10 mouse cellular contexts compared by ENCODE assay signal in genomic region chr7:19751070-19751383, GRCm38 (mm10). TPM values are rescaled to one million over a fixed set of nuclear protein-coding genes. Genes with fewer than 3 reads are reported as not detected.
A peak's percentile ranks its signal among the peaks of the same experiment; 100 is the strongest.
DNase-seq lines count a peak whose midpoint lies in the region; ATAC-seq and TF ChIP-seq lines count a peak whose summit lies in the region.
"Had no signal": no experiment of that assay in that cellular context is flagged by ENCODE, and none has a peak within 500 bp of the region (broad histone marks: within the 10 kb centered on the region; RNA-seq: fewer than 3 reads in every experiment).

No protein-coding gene starts in this region.

- H3K4me3 ChIP-seq in hindbrain, postnatal 0 days (ENCODE audit: low read length): no peak overlapping the region
- no peak overlapping the region for H3K4me3 ChIP-seq in hindbrain, embryonic 12.5 days
- H3K4me3 ChIP-seq in neural tube, embryonic 11.5 days (ENCODE audit: low read depth, low read length): no peak overlapping the region
- no peak overlapping the region for H3K4me3 ChIP-seq in intestine, embryonic 14.5 days (ENCODE audit: low read depth, low read length)

- WGBS in hindbrain, postnatal 0 days: 50% methylated on average over 4 of the region's 4 CpGs
- 52% methylated on average over 4 of the region's 4 CpGs for WGBS in hindbrain, embryonic 12.5 days
- WGBS in neural tube, embryonic 11.5 days: 60% methylated on average over 4 of the region's 4 CpGs
- WGBS in intestine, embryonic 14.5 days: 40% methylated on average over 4 of the region's 4 CpGs

- TF ChIP-seq CTCF in hindbrain, postnatal 0 days (IDR thresholded peaks at IDR 0.05; ENCODE audit: low read depth): no peak

- H3K9me3 ChIP-seq in hindbrain, postnatal 0 days (ENCODE audit: low read length): no peaks in the 10 kb centered on the region
- no peaks in the 10 kb centered on the region for H3K9me3 ChIP-seq in hindbrain, embryonic 12.5 days (replicated peaks)
- no peaks in the 10 kb centered on the region for H3K9me3 ChIP-seq in neural tube, embryonic 11.5 days (ENCODE audit: control insufficient read depth, low read length)
- H3K9me3 ChIP-seq in intestine, embryonic 14.5 days (ENCODE audit: control insufficient read depth, low read length): 0 out of 2 replicates have a peak, but pooled peaks cover 3% of the 10 kb centered on the region

- no peak for ATAC-seq in hindbrain, postnatal 0 days
- no peak for ATAC-seq in hindbrain, embryonic 12.5 days (ENCODE audit: low FRiP score)
- no peak for ATAC-seq in neural tube, embryonic 11.5 days (ENCODE audit: insufficient read depth, low FRiP score, low TSS enrichment)
- ATAC-seq in intestine, embryonic 14.5 days (replicated peaks; ENCODE audit: low FRiP score, low TSS enrichment, low read depth): no peak

- no peaks in the 10 kb centered on the region for H3K27me3 ChIP-seq in hindbrain, postnatal 0 days (ENCODE audit: insufficient read depth, low read length)
- H3K27me3 ChIP-seq in hindbrain, embryonic 12.5 days: no peaks in the 10 kb centered on the region
- H3K27me3 ChIP-seq in neural tube, embryonic 11.5 days (ENCODE audit: control insufficient read depth, insufficient read depth, low read length): no peaks in the 10 kb centered on the region
- H3K27me3 ChIP-seq in intestine, embryonic 14.5 days (replicated peaks; ENCODE audit: control insufficient read depth, insufficient read depth, low read length): no peaks in the 10 kb centered on the region

- peaks cover 25% of the 10 kb centered on the region for H3K4me1 ChIP-seq in hindbrain, postnatal 0 days (ENCODE audit: insufficient read depth, low read length)
- peaks cover 34% of the 10 kb centered on the region for H3K4me1 ChIP-seq in hindbrain, embryonic 12.5 days
- H3K4me1 ChIP-seq in neural tube, embryonic 11.5 days (ENCODE audit: control insufficient read depth, insufficient read depth, low read length): peaks cover 13% of the 10 kb centered on the region
- H3K4me1 ChIP-seq in intestine, embryonic 14.5 days (replicated peaks; ENCODE audit: control insufficient read depth, insufficient read depth, low read length): peaks cover 29% of the 10 kb centered on the region

- no peak overlapping the region for H3K27ac ChIP-seq in hindbrain, postnatal 0 days
- no peak overlapping the region for H3K27ac ChIP-seq in hindbrain, embryonic 12.5 days
- no peak overlapping the region for H3K27ac ChIP-seq in neural tube, embryonic 11.5 days (ENCODE audit: low read depth, low read length)
- peak overlapping the region; percentile 71; the same call in 1 of the 2 replicates for H3K27ac ChIP-seq in intestine, embryonic 14.5 days (ENCODE audit: low read depth)

- no peaks in the 10 kb centered on the region for H3K36me3 ChIP-seq in hindbrain, postnatal 0 days (ENCODE audit: insufficient read depth, low read length)
- no peaks in the 10 kb centered on the region for H3K36me3 ChIP-seq in hindbrain, embryonic 12.5 days
- H3K36me3 ChIP-seq in neural tube, embryonic 11.5 days (ENCODE audit: control insufficient read depth, insufficient read depth, low read length): no peaks in the 10 kb centered on the region
- H3K36me3 ChIP-seq in intestine, embryonic 14.5 days (ENCODE audit: control insufficient read depth, insufficient read depth, low read length): no peaks in the 10 kb centered on the region

- no peak overlapping the region for H3K9ac ChIP-seq in hindbrain, postnatal 0 days (replicated peaks; ENCODE audit: low read length)
- no peak overlapping the region for H3K9ac ChIP-seq in hindbrain, embryonic 12.5 days
- H3K9ac ChIP-seq in neural tube, embryonic 11.5 days (ENCODE audit: low read length): 0 out of 2 replicates have a peak overlapping the region, but pooled peaks have one; percentile 36
- no peak overlapping the region for H3K9ac ChIP-seq in intestine, embryonic 14.5 days (ENCODE audit: low read length)

- no peak for DNase-seq in hindbrain, postnatal 0 days (ENCODE audit: low spot score)
- DNase-seq in neural tube, embryonic 11.5 days (ENCODE audit: low spot score): no peak
- no peak for DNase-seq in neural tube, embryonic 10.5 days (ENCODE audit: extremely low spot score, low spot score)
- DNase-seq in intestine, embryonic 14.5 days (ENCODE audit: low spot score): no peak
- DNase-seq in cerebellum, adult 8-10 months: no peak
- DNase-seq in thymus, postnatal 10 days (ENCODE audit: low spot score in 2 of 2): no peak
- DNase-seq: cerebellum, postnatal 36 days had no signal

- H3K4me2 ChIP-seq in hindbrain, postnatal 0 days (ENCODE audit: low read depth, low read length): peak overlapping the region; percentile 91; the same call in 1 of the 2 replicates
- no peak overlapping the region for H3K4me2 ChIP-seq in hindbrain, embryonic 12.5 days (replicated peaks)
- H3K4me2 ChIP-seq in neural tube, embryonic 11.5 days (ENCODE audit: low read depth): no peak overlapping the region
- H3K4me2 ChIP-seq in intestine, embryonic 14.5 days (ENCODE audit: low read length): no peak overlapping the region

RNA-seq across cellular contexts. Expression of gene Nectin2, which starts 0.7 kb away (rescaled TPM):
- 68.9 and 76.5 TPM in 2 replicates for total RNA-seq in hindbrain, postnatal 0 days (2014; rRNA removed)
- 55.6 and 57.5 TPM in 2 replicates for polyA plus RNA-seq in hindbrain, postnatal 0 days (2015; fragmentation: Nextera tagmentation; extraction: Ambion mirVana)
- 60.8 and 67.1 TPM in 2 replicates for polyA plus RNA-seq in hindbrain, embryonic 12.5 days (2016; fragmentation: Nextera tagmentation; extraction: Ambion mirVana)
- 70.0 and 76.5 TPM in 2 replicates for polyA plus RNA-seq in neural tube, embryonic 11.5 days (2014; fragmentation: Nextera tagmentation; extraction: Ambion mirVana)
- 136 TPM in 2 replicates for polyA plus RNA-seq in intestine, embryonic 14.5 days (2014; fragmentation: Nextera tagmentation; extraction: Ambion mirVana)

RNA-seq across cellular contexts. Expression of gene Bcam, which starts 19.8 kb away (rescaled TPM):
- total RNA-seq in hindbrain, postnatal 0 days (2014; rRNA removed): 43.2 and 50.7 TPM in 2 replicates
- polyA plus RNA-seq in hindbrain, postnatal 0 days (2015; fragmentation: Nextera tagmentation; extraction: Ambion mirVana): 29.0 and 30.7 TPM in 2 replicates
- 21.0 and 25.1 TPM in 2 replicates for polyA plus RNA-seq in hindbrain, embryonic 12.5 days (2016; fragmentation: Nextera tagmentation; extraction: Ambion mirVana)
- 21.1 and 21.7 TPM in 2 replicates for polyA plus RNA-seq in neural tube, embryonic 11.5 days (2014; fragmentation: Nextera tagmentation; extraction: Ambion mirVana)
- polyA plus RNA-seq in intestine, embryonic 14.5 days (2014; fragmentation: Nextera tagmentation; extraction: Ambion mirVana): 89.6 and 93.4 TPM in 2 replicates
- polyA plus RNA-seq: G1E had no signal

RNA-seq across cellular contexts. Expression of gene Tomm40, which starts 35.8 kb away (rescaled TPM):
- 147 and 151 TPM in 2 replicates for total RNA-seq in hindbrain, postnatal 0 days (2014; rRNA removed)
- polyA plus RNA-seq in hindbrain, postnatal 0 days (2015; fragmentation: Nextera tagmentation; extraction: Ambion mirVana): 172 and 173 TPM in 2 replicates
- 136 and 138 TPM in 2 replicates for polyA plus RNA-seq in hindbrain, embryonic 12.5 days (2016; fragmentation: Nextera tagmentation; extraction: Ambion mirVana)
- 150 and 155 TPM in 2 replicates for polyA plus RNA-seq in neural tube, embryonic 11.5 days (2014; fragmentation: Nextera tagmentation; extraction: Ambion mirVana)
- polyA plus RNA-seq in intestine, embryonic 14.5 days (2014; fragmentation: Nextera tagmentation; extraction: Ambion mirVana): 143 and 174 TPM in 2 replicates

RNA-seq across cellular contexts. Expression of gene Cblc, which starts 45.6 kb away (rescaled TPM):
- total RNA-seq in hindbrain, postnatal 0 days (2014; rRNA removed): not detected in 2 replicates
- polyA plus RNA-seq in hindbrain, postnatal 0 days (2015; fragmentation: Nextera tagmentation; extraction: Ambion mirVana): 0.46 and 0.55 TPM in 2 replicates
- 1.0 and 1.3 TPM in 2 replicates for polyA plus RNA-seq in hindbrain, embryonic 12.5 days (2016; fragmentation: Nextera tagmentation; extraction: Ambion mirVana)
- polyA plus RNA-seq in neural tube, embryonic 11.5 days (2014; fragmentation: Nextera tagmentation; extraction: Ambion mirVana): 0.45 and 0.53 TPM in 2 replicates
- polyA plus RNA-seq in intestine, embryonic 14.5 days (2014; fragmentation: Nextera tagmentation; extraction: Ambion mirVana): 13.5 and 14.0 TPM in 2 replicates
- total RNA-seq: G1E; layer of hippocampus, postnatal 10 days had no signal
- polyA plus RNA-seq: G1E had no signal

RNA-seq across cellular contexts. Expression of gene Apoe, which starts 52.0 kb away (rescaled TPM):
- total RNA-seq in hindbrain, postnatal 0 days (2014; rRNA removed): 2,123 and 2,525 TPM in 2 replicates
- 3,307 and 3,685 TPM in 2 replicates for polyA plus RNA-seq in hindbrain, postnatal 0 days (2015; fragmentation: Nextera tagmentation; extraction: Ambion mirVana)
- polyA plus RNA-seq in hindbrain, embryonic 12.5 days (2016; fragmentation: Nextera tagmentation; extraction: Ambion mirVana): 228 and 246 TPM in 2 replicates
- 125 and 146 TPM in 2 replicates for polyA plus RNA-seq in neural tube, embryonic 11.5 days (2014; fragmentation: Nextera tagmentation; extraction: Ambion mirVana)
- polyA plus RNA-seq in intestine, embryonic 14.5 days (2014; fragmentation: Nextera tagmentation; extraction: Ambion mirVana): 227 and 233 TPM in 2 replicates
